Mouse (Mus musculus): ENCODE measurements around the gene Gm9958.

Gene Gm9958

DNA sequence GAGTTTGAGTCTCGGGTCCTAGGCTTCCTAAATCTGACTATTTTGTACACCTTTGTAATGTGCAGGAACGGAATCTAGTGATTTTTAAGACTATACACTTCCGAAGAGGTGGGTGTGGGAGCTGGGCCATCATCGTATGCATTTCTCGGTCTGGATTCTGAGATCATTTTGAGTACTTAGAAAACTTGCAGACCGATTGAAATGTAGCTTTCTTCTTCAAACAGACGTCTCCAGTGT lies at the start of gene Gm9958:
TSS of gene Gm9958 (plus strand) at position 138 of the 237 bp plus-strand sequence.
- ATAC-seq (ENCODE audit: insufficient number of reproducible peaks, low FRiP score, low TSS enrichment) = no peak

DNA sequence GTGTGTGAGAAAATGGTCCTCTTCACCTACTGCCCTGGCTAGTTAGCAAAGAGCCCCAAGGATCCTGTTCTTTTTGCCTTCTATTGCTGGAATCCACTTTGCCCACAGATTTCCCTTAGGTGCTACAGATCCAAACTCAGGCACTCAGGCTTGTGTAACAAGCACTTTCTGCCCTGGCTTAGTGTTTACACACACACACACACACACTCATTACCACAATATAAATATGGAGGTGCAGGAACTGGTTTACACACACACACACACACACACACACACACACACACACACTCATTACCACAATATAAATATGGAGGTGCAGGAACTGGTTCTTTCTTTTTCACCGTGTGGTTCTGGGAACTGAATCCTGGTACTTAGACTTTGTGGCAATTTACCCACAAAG lies 35.9 kb upstream of the Gm9958 start:
- ATAC-seq (ENCODE audit: insufficient number of reproducible peaks, low FRiP score, low TSS enrichment) = no peak

DNA sequence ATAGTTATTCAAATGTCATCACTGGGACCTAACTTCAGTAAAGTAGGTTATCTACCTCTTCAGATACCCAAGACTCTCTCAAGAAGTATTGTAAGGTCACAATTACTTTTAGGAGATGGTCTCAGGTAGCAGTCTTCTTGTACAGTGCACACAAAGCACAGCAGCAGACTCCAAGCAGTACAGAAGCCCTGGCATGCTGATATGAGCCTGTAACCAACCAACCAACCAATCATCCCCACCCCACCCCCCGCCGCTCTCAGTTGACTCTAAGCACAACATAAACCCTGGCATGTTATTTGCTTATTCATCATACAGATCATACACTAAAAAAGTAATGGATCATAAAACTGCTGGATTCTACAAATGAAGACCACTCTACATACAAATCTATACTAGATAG lies 34.5 kb upstream of the Gm9958 start:
- ATAC-seq (ENCODE audit: insufficient number of reproducible peaks, low FRiP score, low TSS enrichment) = no peak

DNA sequence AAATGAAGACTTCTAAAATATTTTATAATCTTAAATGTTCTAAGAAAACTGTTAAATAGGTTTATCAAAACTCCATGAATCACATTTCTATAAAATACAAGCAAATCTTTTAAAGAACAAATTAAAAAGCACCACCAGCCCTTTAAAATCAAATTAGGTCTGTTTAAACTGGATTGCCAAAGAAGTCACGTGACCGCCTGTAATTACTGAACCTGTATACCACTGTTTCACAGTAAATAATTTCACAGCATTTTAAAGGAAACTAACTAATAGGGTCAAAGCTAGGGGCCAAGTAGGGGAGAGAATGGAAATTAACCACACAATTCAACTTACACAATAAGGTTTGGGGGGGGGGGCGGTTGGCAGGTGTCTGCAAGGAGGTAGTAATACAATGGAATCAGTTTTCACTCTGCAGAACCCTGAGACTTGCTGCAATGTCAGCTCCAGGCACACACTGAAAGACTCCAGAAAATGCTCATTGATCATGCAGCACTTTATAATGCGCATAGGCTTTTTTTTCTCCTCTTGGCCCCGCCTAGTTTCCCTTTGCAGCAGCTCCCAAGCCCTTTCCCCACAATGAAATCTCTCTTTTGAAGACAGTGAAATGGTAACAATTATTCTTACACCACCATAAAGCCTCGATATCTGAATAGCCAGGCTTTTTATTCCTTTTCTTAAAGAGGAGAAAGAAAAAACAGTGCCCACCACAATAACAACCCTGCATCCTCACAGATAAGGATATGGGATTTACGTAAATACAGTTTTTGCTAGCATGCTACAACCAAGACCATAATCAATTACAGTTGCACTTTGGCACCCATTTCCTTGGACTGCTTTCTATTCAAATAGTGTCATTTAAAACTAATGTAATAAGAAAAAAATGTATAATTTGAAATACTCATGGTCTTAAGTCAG lies 28.6 kb upstream of the Gm9958 start:
- ATAC-seq (ENCODE audit: insufficient number of reproducible peaks, low FRiP score, low TSS enrichment) = no peak

DNA sequence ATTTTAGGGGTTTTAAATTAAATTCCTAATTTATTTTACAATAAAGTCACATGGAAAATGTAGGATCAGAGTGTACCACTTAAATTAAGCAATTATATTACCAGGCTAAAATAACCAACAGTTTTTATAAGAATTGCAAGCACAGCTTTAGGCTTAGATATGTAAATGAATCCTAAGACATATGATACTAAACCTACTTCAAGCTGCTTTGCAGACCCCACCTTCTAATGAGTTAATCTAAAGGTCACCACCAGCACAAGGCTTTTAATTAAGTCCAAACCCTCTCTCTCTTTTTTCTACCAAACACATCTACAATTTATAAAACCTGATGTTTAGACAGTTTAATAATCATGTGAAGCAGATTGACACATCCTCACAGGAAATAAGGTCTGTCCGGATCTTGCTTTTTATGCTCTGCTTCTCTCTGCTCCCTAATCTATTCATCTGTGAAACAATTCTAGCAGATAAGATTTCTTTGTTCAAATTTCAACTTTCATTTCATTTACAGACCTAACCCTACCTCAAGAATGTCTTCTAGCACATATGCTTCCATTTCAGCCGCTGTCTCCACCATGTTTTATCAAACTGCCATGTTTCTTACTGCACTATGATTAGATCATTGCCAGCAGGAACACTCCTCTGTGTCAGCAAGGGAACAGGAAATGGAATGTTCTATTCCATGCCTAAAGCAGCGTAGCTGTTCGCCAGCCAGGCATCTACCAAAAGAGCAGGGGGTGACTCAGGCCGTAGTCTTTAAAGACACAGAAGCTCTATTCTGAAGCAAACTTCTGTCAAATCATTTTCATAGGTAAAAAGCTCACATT lies 27.7 kb upstream of the Gm9958 start:
- ATAC-seq (ENCODE audit: insufficient number of reproducible peaks, low FRiP score, low TSS enrichment) = peak; percentile 92

DNA sequence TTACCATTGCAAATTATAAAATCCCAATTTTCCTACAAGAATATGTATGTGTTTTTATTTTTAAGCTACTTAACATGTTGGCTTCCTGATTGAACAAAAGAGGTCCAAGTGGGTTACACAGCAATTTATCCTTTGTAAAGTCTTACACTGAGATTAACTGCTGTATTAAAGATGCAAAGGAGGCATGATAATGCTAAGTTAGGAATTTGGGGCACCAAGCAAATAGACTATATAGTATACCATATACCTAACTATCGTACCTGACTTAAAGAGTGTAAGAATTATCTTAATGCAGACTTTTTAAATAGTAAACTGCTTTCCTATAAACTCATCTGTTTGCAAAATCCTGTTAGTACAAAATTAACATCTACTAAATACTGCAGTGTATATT lies 27.1 kb upstream of the Gm9958 start:
- no peak for ATAC-seq (ENCODE audit: insufficient number of reproducible peaks, low FRiP score, low TSS enrichment)

DNA sequence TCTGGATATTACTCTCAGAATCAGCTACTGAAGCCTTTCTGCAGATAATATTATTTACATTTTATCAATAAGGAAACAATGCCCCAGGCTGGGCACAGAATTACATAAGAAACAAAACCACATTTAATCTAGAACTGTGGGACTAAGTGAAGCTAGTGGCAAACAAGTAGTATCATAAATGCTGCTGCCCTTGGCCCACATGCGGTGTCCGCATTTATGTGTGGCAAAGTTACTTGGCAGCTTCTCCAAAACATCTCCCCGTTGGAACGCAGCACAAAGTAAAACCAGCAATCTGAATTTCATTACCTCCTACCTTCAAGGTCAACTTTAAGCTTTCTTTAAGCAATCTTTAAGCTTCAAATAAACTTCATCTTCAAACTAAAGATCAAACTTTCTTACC lies 26.2 kb upstream of the Gm9958 start:
- ATAC-seq (ENCODE audit: insufficient number of reproducible peaks, low FRiP score, low TSS enrichment) = no peak

DNA sequence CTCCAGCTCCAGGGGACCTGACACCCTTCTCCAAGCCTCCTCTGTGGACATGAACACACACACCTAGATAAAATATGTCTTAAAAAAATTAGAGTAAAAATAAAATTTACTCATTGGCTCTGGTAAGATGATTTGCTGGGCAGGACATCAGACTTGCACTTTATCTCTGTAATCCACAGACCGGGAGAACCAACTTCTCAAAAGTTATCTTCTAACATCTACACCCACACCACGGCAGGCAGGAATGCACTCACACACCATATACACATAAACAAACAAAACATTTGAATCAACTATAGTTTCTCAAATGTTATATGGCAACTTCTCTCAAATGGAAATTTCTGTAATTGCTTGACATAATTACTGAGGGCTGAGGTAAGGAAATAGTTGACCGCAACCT lies 20.1 kb upstream of the Gm9958 start:
- ATAC-seq (ENCODE audit: insufficient number of reproducible peaks, low FRiP score, low TSS enrichment) = no peak

DNA sequence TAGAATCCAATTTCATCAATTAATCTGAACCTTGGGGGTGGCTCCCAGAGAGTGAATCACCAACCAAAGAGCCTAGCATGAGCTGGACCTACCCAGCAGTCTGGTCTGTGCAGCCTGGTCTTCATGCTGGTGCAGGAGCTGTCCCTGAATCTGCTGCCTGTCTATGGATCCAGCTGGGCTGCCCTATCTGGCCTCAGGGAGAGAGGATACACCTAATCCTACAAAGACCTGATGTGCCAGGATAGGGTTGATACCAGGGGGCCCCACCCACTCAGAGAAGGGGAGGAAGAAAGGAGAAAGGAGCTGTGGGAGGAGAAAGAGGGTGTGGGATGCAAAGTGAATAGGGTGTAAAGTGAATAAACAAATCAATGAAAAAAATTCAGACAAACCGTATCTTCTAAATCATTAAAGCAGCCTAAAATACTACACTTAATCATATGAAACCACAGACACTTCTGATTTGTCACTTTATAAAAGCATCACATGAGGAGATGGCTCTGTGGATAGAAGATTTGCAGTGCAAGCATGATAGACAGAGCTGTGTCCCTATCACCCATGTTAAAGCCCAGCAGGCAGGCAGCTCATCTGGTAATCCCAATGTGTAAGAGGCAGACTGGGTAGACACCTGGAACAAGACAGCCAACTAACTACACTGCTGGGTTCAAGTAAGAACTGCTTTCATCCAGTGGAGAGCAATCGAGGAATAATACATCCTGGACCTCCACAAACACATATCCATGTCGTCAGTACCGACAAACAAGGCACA lies 13.3 kb upstream of the Gm9958 start:
- ATAC-seq (ENCODE audit: insufficient number of reproducible peaks, low FRiP score, low TSS enrichment) = no peak

DNA sequence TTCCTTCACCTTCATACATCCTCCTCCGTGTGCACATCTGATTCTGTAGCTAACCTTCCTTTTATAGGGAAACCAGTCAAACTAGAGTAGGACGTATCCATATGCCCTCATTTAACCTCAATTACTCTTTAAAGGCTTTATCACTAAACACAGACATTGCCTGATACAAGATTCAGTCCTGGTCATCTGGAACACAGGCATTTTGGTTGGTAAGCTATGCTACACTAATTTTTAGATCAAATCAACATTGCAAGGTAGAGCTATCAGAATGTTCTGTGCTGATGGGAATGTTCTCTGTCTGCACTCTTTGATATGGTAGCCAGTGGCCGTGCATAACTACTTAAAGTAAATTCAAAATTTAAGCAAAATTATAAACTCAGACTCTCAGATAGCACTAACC lies 11.2 kb upstream of the Gm9958 start:
- ATAC-seq (ENCODE audit: insufficient number of reproducible peaks, low FRiP score, low TSS enrichment) = no peak

DNA sequence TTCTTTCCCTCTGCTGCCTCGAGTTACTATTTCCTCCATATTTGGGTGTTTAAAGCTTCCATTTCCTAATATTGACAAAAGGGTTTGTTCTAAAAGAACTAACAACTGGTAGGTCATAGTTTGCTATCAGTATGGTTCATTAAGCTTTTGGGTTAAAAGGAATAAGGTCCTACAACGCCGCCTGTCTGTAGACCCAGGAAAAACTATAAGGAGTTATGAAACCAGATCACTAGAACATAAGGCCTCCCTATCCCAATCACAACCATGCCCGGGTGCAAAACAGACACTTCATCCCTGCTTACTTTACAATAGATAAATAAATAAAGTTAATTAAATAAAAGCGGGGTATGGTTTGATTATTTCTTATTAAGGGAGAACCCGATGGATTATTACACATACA lies 2.5 kb upstream of the Gm9958 start:
- no peak for ATAC-seq (ENCODE audit: insufficient number of reproducible peaks, low FRiP score, low TSS enrichment)

DNA sequence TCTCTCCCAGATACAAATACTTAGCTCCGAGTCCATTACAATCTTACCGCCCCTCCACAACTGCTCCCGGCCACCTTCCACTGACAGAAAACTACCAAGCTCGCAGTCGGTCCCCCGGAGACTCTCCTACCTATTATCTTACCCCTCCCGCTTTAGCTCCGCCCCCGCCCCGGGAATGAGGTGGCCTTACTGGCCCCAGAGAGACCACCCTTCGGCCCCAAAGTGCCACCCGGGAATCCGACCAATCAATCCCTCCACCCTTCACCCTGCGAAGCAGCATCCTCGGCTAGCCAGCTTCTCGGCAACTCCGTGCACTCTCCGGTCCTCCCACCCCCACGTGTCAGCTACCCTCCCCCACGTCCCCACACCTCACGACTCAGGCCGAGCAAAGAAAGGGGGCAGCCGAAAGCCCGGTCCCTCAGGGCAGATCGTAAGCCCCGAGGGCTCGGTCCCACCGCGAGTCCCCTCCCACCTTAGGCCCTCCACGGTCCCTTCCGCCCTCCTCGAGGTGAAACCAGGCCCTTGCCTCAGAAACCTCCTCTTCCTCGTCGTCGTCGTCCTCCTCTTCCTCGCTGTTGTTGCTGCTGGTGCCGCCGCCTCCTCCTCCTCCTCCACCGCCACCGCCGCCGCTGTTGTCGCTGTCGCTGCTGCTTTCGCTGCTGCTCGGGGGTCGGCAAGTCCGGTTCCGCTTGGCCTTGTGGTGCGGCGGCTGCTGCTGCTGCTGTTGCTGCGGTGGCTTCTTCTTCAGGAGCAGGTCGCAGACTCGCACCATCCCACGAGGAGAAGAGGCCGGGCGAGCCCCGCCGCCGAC lies 1.7 kb upstream of the Gm9958 start:
- ATAC-seq (ENCODE audit: insufficient number of reproducible peaks, low FRiP score, low TSS enrichment) = peak; percentile 29

DNA sequence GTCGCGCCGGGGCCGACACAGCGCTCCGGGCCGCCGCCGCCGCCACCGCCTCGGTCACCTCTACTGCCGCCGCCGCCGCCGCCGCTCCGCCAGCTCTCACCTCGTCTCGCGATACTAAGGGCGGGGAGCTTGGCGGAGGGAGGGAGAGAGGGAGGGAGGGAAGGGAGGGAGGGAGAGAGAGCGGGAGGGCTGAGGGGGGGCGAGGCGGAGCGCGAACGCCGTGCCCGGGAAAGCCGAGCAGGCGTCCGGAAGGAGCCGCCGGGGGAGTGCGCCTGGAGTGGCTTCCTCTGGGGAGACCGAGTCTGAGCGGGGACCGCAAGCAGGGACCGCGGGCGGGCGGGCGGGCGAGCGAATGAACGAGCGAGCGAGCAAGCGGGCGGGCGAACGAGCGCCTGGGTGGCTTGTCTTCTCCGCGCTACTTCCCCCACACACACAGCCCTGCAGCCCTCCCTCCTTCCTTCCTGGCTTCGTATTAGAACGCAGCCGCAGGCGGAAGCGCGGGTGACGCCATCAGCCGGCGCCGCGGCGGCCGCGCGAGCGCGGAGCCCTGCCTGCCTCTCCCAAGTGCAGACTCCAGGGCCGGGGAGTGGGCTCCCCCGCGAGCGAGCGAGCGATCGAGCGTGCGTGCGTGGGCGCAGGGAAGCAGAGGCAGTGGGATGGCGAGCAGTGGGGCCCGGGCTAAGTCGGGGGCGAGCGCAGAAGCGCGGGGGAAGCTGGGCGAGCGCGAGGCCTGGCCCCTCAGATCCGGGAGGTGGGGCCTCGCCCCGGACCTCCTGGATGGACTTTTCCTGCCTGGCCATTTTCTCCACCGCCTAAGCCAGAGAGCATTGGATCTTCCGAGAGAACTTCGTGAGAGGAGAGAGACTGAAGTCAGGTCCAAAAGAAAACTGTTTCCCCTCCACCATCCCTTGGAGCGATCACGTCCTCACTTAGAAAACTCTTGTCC lies 610 bp upstream of the Gm9958 start, which contains the start of gene Ankrd17:
TSS of gene Ankrd17 (minus strand) at position 457 of the 946 bp plus-strand sequence.
- peak; percentile 84 for ATAC-seq (ENCODE audit: insufficient number of reproducible peaks, low FRiP score, low TSS enrichment)

DNA sequence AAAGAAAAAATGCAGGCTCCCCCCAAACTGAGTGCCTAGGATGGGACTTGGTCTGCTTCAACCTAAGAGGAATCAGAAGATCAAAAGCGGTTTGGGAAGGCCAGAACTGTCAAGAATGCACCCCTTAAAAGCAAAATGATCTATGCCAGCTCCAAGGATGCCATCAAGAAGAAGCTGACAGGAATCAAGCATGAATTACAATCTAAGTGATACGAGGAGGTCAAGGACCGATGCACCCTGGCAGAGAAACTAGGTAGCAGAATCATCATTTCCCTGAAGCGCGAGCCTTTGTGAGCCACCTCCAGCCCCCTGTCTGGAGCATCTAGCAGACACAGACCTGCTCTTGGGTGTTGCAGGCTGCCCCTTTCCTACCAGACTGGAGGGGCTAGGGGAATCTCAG lies 3.4 kb downstream of the Gm9958 start:
- ATAC-seq (ENCODE audit: insufficient number of reproducible peaks, low FRiP score, low TSS enrichment) = no peak

DNA sequence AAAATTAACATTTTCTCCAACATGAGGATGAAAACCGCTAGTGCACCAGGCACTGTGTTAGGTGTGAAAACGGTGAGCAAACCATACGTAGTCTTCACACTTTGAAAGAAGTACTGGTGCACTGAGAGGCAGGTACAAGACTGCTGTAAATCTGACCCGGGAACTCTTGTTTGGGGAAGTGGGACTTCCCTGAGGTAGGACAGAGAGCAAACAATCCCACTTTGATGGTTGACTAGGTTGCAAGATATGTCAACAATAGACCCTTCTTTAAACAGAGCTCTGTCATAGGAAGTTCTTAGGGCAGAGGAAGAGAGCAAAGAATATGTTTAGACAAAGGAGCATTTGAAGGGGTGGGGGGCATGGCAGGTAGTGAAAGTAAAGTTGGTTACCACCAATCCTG lies 6.7 kb downstream of the Gm9958 start:
- ATAC-seq (ENCODE audit: insufficient number of reproducible peaks, low FRiP score, low TSS enrichment) = no peak

DNA sequence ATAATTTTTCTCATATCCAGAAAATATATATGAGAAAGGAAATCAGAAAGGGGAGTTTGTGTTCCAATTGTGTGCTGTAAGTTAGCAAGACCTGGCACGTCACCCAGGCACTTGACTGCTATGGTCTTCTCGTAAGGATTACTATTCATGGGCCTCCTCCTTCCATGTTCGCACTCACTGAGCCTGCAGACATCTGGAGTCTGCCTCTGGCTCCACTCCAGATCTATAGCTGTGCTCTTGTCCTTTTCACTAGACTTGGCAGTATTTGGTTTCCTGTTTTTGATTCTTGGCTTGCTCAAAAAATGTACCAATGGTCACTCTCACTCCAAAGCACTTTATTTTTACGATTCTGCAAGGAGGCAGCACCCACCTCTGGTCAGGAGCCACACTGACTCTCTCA lies 14.5 kb downstream of the Gm9958 start:
- no peak for ATAC-seq (ENCODE audit: insufficient number of reproducible peaks, low FRiP score, low TSS enrichment)

DNA sequence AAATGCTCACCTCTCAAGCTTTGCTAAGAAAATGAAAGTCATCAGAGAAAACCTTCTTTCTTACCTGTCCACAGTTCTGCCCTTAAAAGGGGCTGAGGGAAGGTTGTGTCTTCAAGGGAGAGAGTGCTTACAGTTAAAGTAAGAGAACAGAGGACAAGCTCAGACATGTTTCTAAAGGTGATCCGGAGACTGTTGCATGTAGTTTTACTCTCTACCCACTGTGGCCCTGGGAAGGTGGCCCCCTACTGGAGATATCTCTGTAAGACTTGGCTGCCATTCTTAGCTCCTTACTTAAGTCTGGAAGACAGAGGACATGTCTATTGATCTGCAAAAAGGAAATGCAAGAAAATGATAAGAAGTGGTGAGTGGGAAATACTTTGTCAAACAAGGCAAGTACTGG lies 16.1 kb downstream of the Gm9958 start:
- no peak for ATAC-seq (ENCODE audit: insufficient number of reproducible peaks, low FRiP score, low TSS enrichment)

DNA sequence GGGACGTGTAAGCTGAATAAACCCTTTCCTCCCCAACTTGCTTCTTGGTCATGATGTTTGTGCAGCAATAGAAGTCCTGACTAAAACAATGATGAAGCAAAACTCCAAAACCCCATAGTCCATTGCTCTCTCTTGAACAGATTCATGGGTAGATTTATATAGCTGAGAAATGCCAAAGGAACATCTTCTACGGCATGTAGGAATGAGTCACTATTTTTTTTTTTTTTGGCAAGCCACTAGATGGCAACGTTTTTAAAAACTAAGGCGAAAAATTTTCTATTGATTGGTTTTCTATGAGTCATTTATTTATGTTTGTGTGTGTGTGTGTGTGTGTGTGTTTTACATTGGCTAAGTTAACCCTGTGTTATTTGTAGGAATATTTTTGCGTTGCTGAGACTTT lies 26.8 kb downstream of the Gm9958 start:
- ATAC-seq (ENCODE audit: insufficient number of reproducible peaks, low FRiP score, low TSS enrichment) = no peak

DNA sequence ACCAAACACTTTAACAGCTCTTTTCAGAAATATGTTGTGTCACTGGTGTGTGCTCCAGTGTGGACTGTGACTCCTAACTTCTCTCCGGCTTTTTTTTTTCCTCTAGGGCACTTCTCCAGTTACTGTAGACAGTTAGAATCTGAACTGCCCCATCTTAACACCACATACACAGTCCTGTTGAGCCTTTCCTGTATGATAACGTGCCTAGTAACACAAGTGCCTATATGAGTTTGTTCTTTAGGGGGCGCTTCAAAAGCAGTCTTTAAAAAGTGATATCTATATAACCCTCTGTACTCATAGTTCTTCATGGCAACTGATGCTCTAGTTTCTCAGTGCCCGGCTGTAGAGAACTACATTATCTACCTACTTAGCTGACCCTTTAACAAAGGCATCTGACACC lies 27.3 kb downstream of the Gm9958 start:
- ATAC-seq (ENCODE audit: insufficient number of reproducible peaks, low FRiP score, low TSS enrichment) = no peak
